Mouse (Mus musculus) spleen, postnatal 14 days (tissue): Measurements from ENCODE around the gene Gfm1.

Experiments used
- DNase-seq, 2 experiments: peaks; one replicate each; pipeline ENCODE4 v3.0.0; 2021 to 2022; ENCODE audit warnings: low spot score in 2 of 2

Gfm1 gene

GRCm38 (mm10) chr3:67429999-67430380, at the start of gene Gfm1:
Gfm1 (plus strand) TSS chr3:67430096.
- DNase-seq = peak; percentile 67 to 80

GRCm38 (mm10) chr3:67429338-67429998, 428 bp upstream of the Gfm1 start:
- no peak for DNase-seq

- no peak for DNase-seq
Observed at GRCm38 (mm10) chr3:67434011-67434410, 4.1 kb downstream of the Gfm1 start.

- no peak for DNase-seq
Observed at GRCm38 (mm10) chr3:67447143-67447542, 17.2 kb downstream of the Gfm1 start.

GRCm38 (mm10) chr3:67449660-67450059, 19.8 kb downstream of the Gfm1 start:
- DNase-seq = no peak

- DNase-seq = no peak
Observed at GRCm38 (mm10) chr3:67450601-67451210, 20.8 kb downstream of the Gfm1 start.

GRCm38 (mm10) chr3:67459881-67460280, 30.0 kb downstream of the Gfm1 start:
- no peak for DNase-seq

GRCm38 (mm10) chr3:67462015-67462414, 32.1 kb downstream of the Gfm1 start:
- DNase-seq = no peak

- no peak for DNase-seq
Observed at GRCm38 (mm10) chr3:67462578-67462977, 32.7 kb downstream of the Gfm1 start.

- no peak for DNase-seq
Observed at GRCm38 (mm10) chr3:67463001-67463400, 33.1 kb downstream of the Gfm1 start.

GRCm38 (mm10) chr3:67463450-67464372, 33.8 kb downstream of the Gfm1 start, which contains the start of gene Lxn:
Lxn (minus strand) TSS chr3:67463926.
- DNase-seq = peak in 1 of 2 experiments; percentile 5

GRCm38 (mm10) chr3:67466576-67466975, 36.7 kb downstream of the Gfm1 start:
- no peak for DNase-seq

- no peak for DNase-seq
Observed at GRCm38 (mm10) chr3:67467281-67467680, 37.4 kb downstream of the Gfm1 start.

- no peak for DNase-seq
Observed at GRCm38 (mm10) chr3:67471408-67472127, 41.7 kb downstream of the Gfm1 start.

GRCm38 (mm10) chr3:67473438-67473837, 43.5 kb downstream of the Gfm1 start:
- DNase-seq = no peak

- no peak for DNase-seq
Observed at GRCm38 (mm10) chr3:67479806-67480205, 49.9 kb downstream of the Gfm1 start.

- DNase-seq = no peak
Observed at GRCm38 (mm10) chr3:67482400-67482799, 52.5 kb downstream of the Gfm1 start.

- DNase-seq = no peak
Observed at GRCm38 (mm10) chr3:67485233-67485632, 55.3 kb downstream of the Gfm1 start.

GRCm38 (mm10) chr3:67490156-67490555, 60.3 kb downstream of the Gfm1 start:
- no peak for DNase-seq

GRCm38 (mm10) chr3:67492086-67492869, 62.4 kb downstream of the Gfm1 start:
- DNase-seq = no peak

GRCm38 (mm10) chr3:67493132-67493531, 63.2 kb downstream of the Gfm1 start:
- no peak for DNase-seq
